31 mouse cellular contexts compared by ENCODE assay signal in the genomic region with DNA sequence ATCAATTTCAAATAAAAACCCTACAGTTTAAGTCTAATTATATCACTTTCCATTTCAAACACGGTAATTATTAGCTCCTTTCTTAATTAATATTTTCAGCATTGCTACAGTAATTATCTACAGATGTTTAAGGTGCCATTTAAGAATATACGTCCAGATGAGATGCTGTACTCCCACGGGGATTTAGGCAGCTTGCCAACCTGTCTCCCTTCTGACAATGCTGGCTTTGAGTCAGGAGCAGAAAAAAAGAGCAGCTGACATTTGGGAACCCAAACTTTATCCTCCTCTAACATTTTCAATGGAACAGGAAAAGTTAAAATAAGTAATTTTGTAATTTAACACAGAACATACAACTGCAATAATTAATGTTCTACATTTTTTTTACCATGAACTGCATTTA.
DNase-seq lines count a peak whose midpoint lies in the region; ATAC-seq and TF ChIP-seq lines count a peak whose summit lies in the region.
"Had no signal": no experiment of that assay in that cellular context is flagged by ENCODE, and none has a peak within 500 bp of the region (broad histone marks: within the 10 kb centered on the region; RNA-seq: fewer than 3 reads in every experiment).

No protein-coding gene starts in this region.

- H3K27ac ChIP-seq in cerebellum, adult 2 months (ENCODE audit: insufficient read depth, low read length): no peak overlapping the region
- no peak overlapping the region for H3K27ac ChIP-seq in hindbrain, embryonic 14.5 days
- no peak overlapping the region for H3K27ac ChIP-seq in hindbrain, embryonic 10.5 days
- H3K27ac ChIP-seq: embryonic facial prominence, embryonic 12.5 days; gastrocnemius, adult 2 months; hindbrain, embryonic 13.5 days; limb, embryonic 10.5 days; limb, embryonic 15.5 days; liver, embryonic 13.5 days; stomach, embryonic 15.5 days had no signal

- H3K9me3 ChIP-seq in hindbrain, embryonic 14.5 days (ENCODE audit: control insufficient read depth, low read length): no peaks in the 10 kb centered on the region
- no peaks in the 10 kb centered on the region for H3K9me3 ChIP-seq in hindbrain, embryonic 10.5 days
- H3K9me3 ChIP-seq: embryonic facial prominence, embryonic 12.5 days; G1E; hindbrain, embryonic 13.5 days; limb, embryonic 10.5 days; limb, embryonic 15.5 days; liver, embryonic 13.5 days; stomach, embryonic 15.5 days had no signal

- no peak for TF ChIP-seq POLR2A in cerebellum, adult 2 months (IDR thresholded peaks at IDR 0.05; ENCODE audit: borderline replicate concordance, insufficient read depth, low read length)

- peak; percentile 2 to 4 for DNase-seq in cerebellum, postnatal 14 days
- no peak for DNase-seq in cerebellum, adult 2 months
- DNase-seq in hindbrain, embryonic 14.5 days (ENCODE audit: low spot score): peak; percentile 42
- DNase-seq in hindbrain, embryonic 10.5 days (ENCODE audit: low spot score): no peak
- DNase-seq in retina, postnatal 1 day: peak; percentile 31
- DNase-seq in retina, embryonic 14.5 days (ENCODE audit: low spot score): no peak
- no peak for DNase-seq in kidney, adult 11 months
- DNase-seq: adrenal gland, postnatal 10 days; cerebellum, adult 11-12 months; cerebellum, postnatal 36 days; gastrocnemius, adult 2 months; gastrocnemius, postnatal 36 days; heart, adult 18-20 months; heart, postnatal 36 days; kidney, adult 2 months; kidney, postnatal 36 days; liver, embryonic 13.5 days; lung, adult 18-20 months; lung, postnatal 14 days; right cerebral cortex, postnatal 14 days; thymus, adult 18-20 months; thymus, postnatal 25 days had no signal

- no peak overlapping the region for H3K4me3 ChIP-seq in cerebellum, adult 2 months (replicated peaks; ENCODE audit: insufficient read depth, low read depth, low read length)
- H3K4me3 ChIP-seq in hindbrain, embryonic 14.5 days (replicated peaks; ENCODE audit: low read length): no peak overlapping the region
- no peak overlapping the region for H3K4me3 ChIP-seq in hindbrain, embryonic 10.5 days
- H3K4me3 ChIP-seq: embryonic facial prominence, embryonic 12.5 days; gastrocnemius, adult 2 months; hindbrain, embryonic 13.5 days; limb, embryonic 10.5 days; limb, embryonic 15.5 days; liver, embryonic 13.5 days; stomach, embryonic 15.5 days had no signal

- no peak for ATAC-seq in hindbrain, embryonic 14.5 days (ENCODE audit: low FRiP score)
- ATAC-seq: midbrain, embryonic 16.5 days; Patski had no signal

- H3K9ac ChIP-seq in hindbrain, embryonic 14.5 days: no peak overlapping the region
- H3K9ac ChIP-seq: embryonic facial prominence, embryonic 12.5 days; hindbrain, embryonic 13.5 days; limb, embryonic 15.5 days; liver, embryonic 13.5 days; stomach, embryonic 15.5 days had no signal

- H3K27me3 ChIP-seq in cerebellum, adult 2 months (ENCODE audit: control insufficient read depth, insufficient read depth, low read length): no peaks in the 10 kb centered on the region
- no peaks in the 10 kb centered on the region for H3K27me3 ChIP-seq in hindbrain, embryonic 14.5 days (ENCODE audit: control insufficient read depth, insufficient read depth, low read length)
- no peaks in the 10 kb centered on the region for H3K27me3 ChIP-seq in hindbrain, embryonic 10.5 days (ENCODE audit: insufficient read depth, poor library complexity, severe bottlenecking)
- H3K27me3 ChIP-seq: embryonic facial prominence, embryonic 12.5 days; hindbrain, embryonic 13.5 days; limb, embryonic 15.5 days; liver, embryonic 13.5 days; Patski; stomach, embryonic 15.5 days had no signal

- no peaks in the 10 kb centered on the region for H3K36me3 ChIP-seq in hindbrain, embryonic 14.5 days (replicated peaks; ENCODE audit: control insufficient read depth, insufficient read depth)
- no peaks in the 10 kb centered on the region for H3K36me3 ChIP-seq in hindbrain, embryonic 10.5 days
- H3K36me3 ChIP-seq: embryonic facial prominence, embryonic 12.5 days; G1E; hindbrain, embryonic 13.5 days; limb, embryonic 10.5 days; limb, embryonic 15.5 days; liver, embryonic 13.5 days; stomach, embryonic 15.5 days had no signal

- TF ChIP-seq CTCF in cerebellum, adult 2 months (IDR thresholded peaks at IDR 0.05; ENCODE audit: borderline replicate concordance, insufficient read depth, low read depth, low read length): no peak

- no peaks in the 10 kb centered on the region for H3K4me1 ChIP-seq in cerebellum, adult 2 months (ENCODE audit: control insufficient read depth, insufficient read depth, low read length)
- peaks cover 7% of the 10 kb centered on the region; the same call in 1 of the 2 replicates for H3K4me1 ChIP-seq in hindbrain, embryonic 14.5 days (replicated peaks; ENCODE audit: control insufficient read depth, insufficient read depth, low read length)
- no peaks in the 10 kb centered on the region for H3K4me1 ChIP-seq in hindbrain, embryonic 10.5 days (replicated peaks)
- H3K4me1 ChIP-seq: hindbrain, embryonic 13.5 days; liver, embryonic 13.5 days; stomach, embryonic 15.5 days had no signal

- no peak overlapping the region for H3K4me2 ChIP-seq in hindbrain, embryonic 14.5 days (replicated peaks)
- H3K4me2 ChIP-seq: embryonic facial prominence, embryonic 12.5 days; heart, embryonic 11.5 days; hindbrain, embryonic 13.5 days; limb, embryonic 15.5 days; liver, embryonic 13.5 days; stomach, embryonic 15.5 days had no signal

- WGBS in cerebellum, adult 2 months: 7% methylated on average over 3 of the region's 3 CpGs
- 32% methylated on average over 3 of the region's 3 CpGs for WGBS in hindbrain, embryonic 14.5 days
- WGBS in hindbrain, embryonic 10.5 days: 61% methylated on average over 3 of the region's 3 CpGs

Comparison
In these comparisons a context has a peak if more than half of its experiments do, and no peak if none do; other contexts are left out.
1. DNase-seq: peak in cerebellum, postnatal 14 days (2 of 2), hindbrain, embryonic 14.5 days (single experiment) and retina, postnatal 1 day (single experiment); none in cerebellum, adult 2 months (0 of 2), hindbrain, embryonic 10.5 days (single experiment), retina, embryonic 14.5 days (single experiment) and kidney, adult 11 months (single experiment).